Mouse (Mus musculus) layer of hippocampus, postnatal 10 days (tissue): ENCODE results near the gene Sval3. TPM values are rescaled to one million over a fixed set of nuclear protein-coding genes. Genes with fewer than 3 reads are reported as not detected.

Source experiments
- DNase-seq, 2 experiments: peaks; one replicate each; pipeline ENCODE4 v3.0.0; 2021; ENCODE audit warnings: low spot score in 2 of 2
- long read RNA-seq: library from polyadenylated mRNA; stranded (forward); transcript quantifications from one replicate; pipeline ENCODE4 v2.0.0, GENCODE M21; 2023
- total RNA-seq, 2 experiments: library from RNA; stranded (reverse); gene quantifications; 2 replicates each; pipeline ENCODE4 v1.2.3; 2021

Gene Sval3
- not detected for total RNA-seq
- long read RNA-seq: 0 reads

- DNase-seq: no peak
These were observed at the start of gene Sval3 for GRCm38 (mm10) chr6:41967840-41968239. Gene Sval3, plus strand, starts transcription at chr6:41968140.

- DNase-seq: no peak
These were observed 16.6 kb upstream of the Sval3 start, which contains the start of gene Sval1 for GRCm38 (mm10) chr6:41951330-41951729. Gene Sval1, plus strand, starts transcription at chr6:41951630.

Other genes with a start within 250 kb of the Sval3 start
- gene Olfr459, start 193.0 kb upstream of the Sval3 start, total RNA-seq: not detected
- not detected for gene Pip, start 120.6 kb upstream of the Sval3 start, total RNA-seq
- not detected for gene Sval2, start 115.2 kb upstream of the Sval3 start, total RNA-seq
- gene Sval1, start 16.5 kb upstream of the Sval3 start, total RNA-seq: not detected
- gene Sva, start 70.3 kb downstream of the Sval3 start, total RNA-seq: not detected
- not detected for gene Tas2r139, start 172.8 kb downstream of the Sval3 start, total RNA-seq
- gene Tas2r144, start 247.2 kb downstream of the Sval3 start, total RNA-seq: not detected